Mouse (Mus musculus) embryo, embryonic 10.5 days (tissue): ENCODE measurements around the gene Fam81a.

Experiments used
- DNase-seq: peaks from one replicate; pipeline ENCODE4 v3.0.0-alpha.2; 2015; ENCODE audit warnings: low spot score

Fam81a gene

DNA sequence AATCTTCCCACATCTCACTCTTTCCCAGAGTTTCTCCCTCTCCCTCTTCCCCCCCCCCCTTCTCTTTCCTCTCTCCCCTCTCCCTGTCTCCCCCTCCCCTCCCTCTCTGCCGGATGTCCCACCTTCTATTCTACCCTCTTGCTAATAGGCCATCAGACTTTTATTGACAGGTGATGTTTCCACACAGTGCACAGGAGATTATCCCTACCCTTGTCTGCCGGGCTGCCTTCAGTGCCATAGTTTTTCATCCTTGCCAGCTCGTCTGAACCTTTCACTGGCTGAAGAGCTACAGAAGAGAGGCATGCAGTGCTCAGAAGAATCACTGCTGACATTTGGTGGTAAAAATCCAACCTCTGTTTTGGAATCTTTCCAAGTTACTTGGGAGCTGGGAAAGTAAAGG, 88.9 kb downstream of the Fam81a start:
- no peak for DNase-seq

GRCm38 (mm10) chr9:70052730-70053129, 89.6 kb downstream of the Fam81a start:
- DNase-seq: no peak

- DNase-seq: no peak
Measured at GRCm38 (mm10) chr9:70049839-70050238, 92.5 kb downstream of the Fam81a start.

- peak; percentile 35 for DNase-seq
Measured at GRCm38 (mm10) chr9:70049416-70049783, 93.0 kb downstream of the Fam81a start.

- DNase-seq: no peak
Measured at GRCm38 (mm10) chr9:70048751-70049415, 93.5 kb downstream of the Fam81a start.

GRCm38 (mm10) chr9:70048280-70048679, 94.1 kb downstream of the Fam81a start:
- no peak for DNase-seq

- no peak for DNase-seq
Measured at GRCm38 (mm10) chr9:70047839-70048238, 94.5 kb downstream of the Fam81a start.

- DNase-seq: no peak
Measured at GRCm38 (mm10) chr9:70046255-70046654, 96.1 kb downstream of the Fam81a start.

GRCm38 (mm10) chr9:70044865-70045264, 97.5 kb downstream of the Fam81a start:
- no peak for DNase-seq

DNA sequence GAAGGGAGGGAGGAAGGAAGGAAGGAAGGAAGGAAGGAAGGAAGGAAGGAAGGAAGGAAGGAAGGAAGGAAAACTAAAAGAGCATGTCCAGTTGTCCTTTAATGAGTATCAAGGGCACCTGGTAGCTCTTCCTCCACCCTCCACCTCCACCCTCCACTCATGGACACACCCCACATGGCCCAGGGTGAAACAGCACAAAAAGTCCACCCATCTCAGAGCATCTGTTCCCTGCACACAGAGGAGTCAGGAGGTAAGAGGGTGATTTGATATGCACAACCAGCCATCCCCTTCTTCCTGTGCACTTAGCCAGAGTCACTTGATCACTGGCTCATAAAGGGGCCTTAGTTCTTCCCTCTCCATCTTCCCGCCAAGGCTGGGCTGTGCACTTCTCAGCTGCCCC, 99.4 kb downstream of the Fam81a start:
- no peak for DNase-seq

DNA sequence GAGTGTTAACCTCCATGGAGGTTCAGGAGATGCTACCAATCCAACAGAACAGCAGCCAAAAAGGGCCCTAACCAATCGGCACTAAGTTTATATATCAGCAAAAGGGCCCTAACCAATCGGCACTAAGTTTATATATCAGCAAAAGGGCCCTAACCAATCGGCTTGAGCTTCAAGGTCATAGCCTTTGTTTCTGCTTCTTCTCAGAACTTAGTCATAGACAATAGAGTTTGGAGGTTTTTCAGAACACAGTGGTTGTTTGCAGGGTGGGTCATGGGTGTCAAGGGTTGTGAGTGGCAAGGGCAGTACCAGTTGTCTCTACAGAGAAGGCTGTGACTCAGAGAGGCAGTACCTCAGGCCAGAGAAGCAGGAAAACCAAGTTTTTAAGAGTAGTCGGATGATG, 100.2 kb downstream of the Fam81a start:
- DNase-seq: no peak

GRCm38 (mm10) chr9:70040570-70040969, 101.8 kb downstream of the Fam81a start:
- no peak for DNase-seq

- DNase-seq: no peak
Measured at GRCm38 (mm10) chr9:70039597-70040385, 102.6 kb downstream of the Fam81a start.
